Comparison of ENCODE assay signal across 31 mouse cellular contexts in the genomic region with DNA sequence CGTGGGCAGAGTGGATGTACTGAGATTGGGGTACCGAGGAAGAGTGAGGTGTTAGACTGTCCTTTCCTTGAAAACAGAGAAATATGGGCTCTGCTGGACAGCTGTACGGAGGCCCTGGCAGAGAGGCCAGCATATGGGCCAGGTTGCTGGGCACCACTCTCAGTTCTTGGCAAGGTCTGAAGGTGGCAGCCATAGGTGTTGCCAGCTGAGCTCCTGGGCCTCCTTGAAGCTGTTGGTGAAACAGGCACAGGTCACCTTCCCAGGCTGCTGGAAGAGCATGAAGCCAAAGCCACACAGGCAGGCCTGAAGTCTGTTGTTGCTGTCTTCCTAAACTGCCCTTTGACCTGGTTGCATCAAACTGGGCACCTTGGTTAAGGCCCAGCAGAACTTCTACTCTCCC. TPM values are rescaled to one million over a fixed set of nuclear protein-coding genes. Genes with fewer than 3 reads are reported as not detected.
"Had no signal": no experiment of that assay in that cellular context is flagged by ENCODE, and none has a peak within 500 bp of the region (broad histone marks: within the 10 kb centered on the region; RNA-seq: fewer than 3 reads in every experiment).

No protein-coding gene starts in this region.

- H3K4me2 ChIP-seq: heart, embryonic 11.5 days; heart, embryonic 13.5 days; heart, embryonic 15.5 days; hindbrain, embryonic 13.5 days; hindbrain, embryonic 15.5 days; limb, embryonic 13.5 days; limb, embryonic 15.5 days; liver, embryonic 11.5 days; liver, embryonic 13.5 days; liver, embryonic 15.5 days had no signal

- H3K27ac ChIP-seq: gastrocnemius, adult 2 months; heart, embryonic 13.5 days; heart, embryonic 15.5 days; hindbrain, embryonic 13.5 days; hindbrain, embryonic 15.5 days; hindbrain, postnatal 0 days; limb, embryonic 13.5 days; limb, embryonic 15.5 days; liver, embryonic 13.5 days; liver, embryonic 15.5 days had no signal

- ATAC-seq: hindbrain, postnatal 0 days; intestine, embryonic 16.5 days had no signal

- H3K27me3 ChIP-seq: limb, embryonic 13.5 days had no signal

- H3K9me3 ChIP-seq: heart, embryonic 13.5 days; heart, embryonic 15.5 days; hindbrain, embryonic 13.5 days; hindbrain, embryonic 15.5 days; limb, embryonic 13.5 days; limb, embryonic 15.5 days; liver, embryonic 13.5 days; liver, embryonic 15.5 days had no signal

- H3K36me3 ChIP-seq: heart, embryonic 13.5 days; heart, embryonic 15.5 days; hindbrain, embryonic 13.5 days; hindbrain, embryonic 15.5 days; limb, embryonic 13.5 days; limb, embryonic 15.5 days; liver, embryonic 13.5 days; liver, embryonic 15.5 days had no signal

- DNase-seq: gastrocnemius, adult 2 months; gastrocnemius, postnatal 36 days; kidney, adult 11 months; kidney, adult 2 months; kidney, postnatal 14 days; layer of hippocampus, adult 9-11 months; layer of hippocampus, postnatal 36 days had no signal

- H3K4me3 ChIP-seq: gastrocnemius, adult 2 months; heart, embryonic 13.5 days; heart, embryonic 15.5 days; hindbrain, embryonic 13.5 days; hindbrain, embryonic 15.5 days; limb, embryonic 13.5 days; limb, embryonic 15.5 days; liver, embryonic 13.5 days; liver, embryonic 15.5 days had no signal

- H3K9ac ChIP-seq: heart, embryonic 13.5 days; heart, embryonic 15.5 days; hindbrain, embryonic 13.5 days; hindbrain, embryonic 15.5 days; limb, embryonic 13.5 days; limb, embryonic 15.5 days; liver, embryonic 13.5 days; liver, embryonic 15.5 days had no signal

RNA-seq across cellular contexts. Expression of a gene that starts 12.4 kb away (rescaled TPM):
- total RNA-seq: hematopoietic stem cell, adult 5-6 weeks had no signal

RNA-seq across cellular contexts. Expression of a gene that starts 55.5 kb away (rescaled TPM):
- total RNA-seq: gastrocnemius, adult 2 months; gastrocnemius, postnatal 10 days; gastrocnemius, postnatal 36 days; heart, adult 18-20 months; heart, adult 8-10 months; heart, postnatal 14 days; heart, postnatal 36 days; hematopoietic stem cell, adult 5-6 weeks had no signal
- polyA plus RNA-seq: gonadal fat pad, adult 2 months; heart, embryonic 11.5 days; heart, embryonic 13.5 days; heart, embryonic 15.5 days; heart, postnatal 0 days; hindbrain, embryonic 11.5 days; hindbrain, embryonic 15.5 days; intestine, embryonic 14.5 days; intestine, embryonic 16.5 days; kidney, adult 2 months; kidney, embryonic 16.5 days; large intestine, adult 2 months; limb, embryonic 13.5 days; limb, embryonic 15.5 days; liver, embryonic 11.5 days; liver, embryonic 13.5 days; liver, embryonic 15.5 days had no signal
